Mouse (Mus musculus) liver, postnatal 0 days (tissue): ENCODE results near the gene Wnt9a. TPM values are rescaled to one million over a fixed set of nuclear protein-coding genes. Genes with fewer than 3 reads are reported as not detected.

Experiments used
- ATAC-seq: fragments of 200-750 bp; cut with Nextera tagmentation; 2 replicates; pipeline ENCODE4 v1.8.0; 2017; ENCODE audit warnings: mild to moderate bottlenecking, moderate library complexity
- DNase-seq: peaks from one replicate; pipeline ENCODE4 v3.0.0-alpha.2; 2016
- H3K27ac ChIP-seq: fragments of 300-500 bp; sonication (generic); 2 replicates; pipeline ENCODE4 v1.5.1; 2014; ENCODE audit warnings: antibody characterized with exemption, moderate library complexity, mild to moderate bottlenecking, low read depth
- H3K27me3 ChIP-seq: fragments of 300-500 bp; sonication (generic); 2 replicates; pipeline ENCODE4 v1.6.1; 2014; ENCODE audit warnings: low read length, control low read depth, mixed read lengths; ENCODE audit not compliant: insufficient read depth
- H3K36me3 ChIP-seq: fragments of 300-500 bp; sonication (generic); replicated peaks from 2 replicates; pipeline ENCODE4 v1.6.1; 2014; ENCODE audit warnings: mild to moderate bottlenecking, control low read depth, low read length, moderate library complexity, mixed read lengths; ENCODE audit not compliant: insufficient read depth
- H3K4me1 ChIP-seq: fragments of 300-500 bp; sonication (generic); 2 replicates; pipeline ENCODE4 v1.6.1; 2014; ENCODE audit warnings: antibody characterized with exemption, mild to moderate bottlenecking, control low read depth; ENCODE audit not compliant: insufficient read depth
- H3K4me2 ChIP-seq: fragments of 300-500 bp; sonication (generic); 2 replicates; pipeline ENCODE4 v1.6.1; 2014; ENCODE audit warnings: low read depth, mild to moderate bottlenecking, low read length, moderate library complexity, mixed read lengths
- H3K4me3 ChIP-seq: fragments of 300-500 bp; sonication (generic); 2 replicates; pipeline ENCODE4 v1.5.1; 2014; ENCODE audit warnings: low read depth, low read length
- H3K9ac ChIP-seq: fragments of 300-500 bp; sonication (generic); replicated peaks from 2 replicates; pipeline ENCODE4 v1.6.1; 2014; ENCODE audit warnings: mild to moderate bottlenecking, moderate library complexity
- H3K9me3 ChIP-seq: fragments of 300-500 bp; sonication (generic); 2 replicates; pipeline ENCODE4 v1.6.1; 2016; ENCODE audit warnings: mild to moderate bottlenecking, control low read depth, low read length, mixed read lengths
- CTCF ChIP-seq: sonication (generic); IDR thresholded peaks from 2 replicates; pipeline ENCODE4 v1.5.1; 2016; ENCODE audit warnings: antibody characterized with exemption, low read depth
- EP300 ChIP-seq: IDR thresholded peaks from 2 replicates; pipeline ENCODE4 v1.6.1; 2016; ENCODE audit warnings: antibody characterized with exemption, low read depth, mild to moderate bottlenecking
- WGBS: fragments of 180-500 bp; shearing (Covaris S2); extraction: QIAGEN DNeasy Blood & Tissue Kit; methylation state at CpG from one replicate; pipeline ENCODE4 v1.1.7; 2014; ENCODE audit not compliant: insufficient replicate concordance; 5-methylcytosine and 5-hydroxymethylcytosine counted together
- polyA plus RNA-seq: library from polyadenylated mRNA; unstranded; fragments of >200 nt; fragmentation: Nextera tagmentation; extraction: Ambion mirVana; gene quantifications from 2 replicates; pipeline ENCODE4 v1.2.1, GENCODE M21; 2015

The Wnt9a gene
- polyA plus RNA-seq, 1 experiment from 2014 or later, result 0.16 TPM

DNA sequence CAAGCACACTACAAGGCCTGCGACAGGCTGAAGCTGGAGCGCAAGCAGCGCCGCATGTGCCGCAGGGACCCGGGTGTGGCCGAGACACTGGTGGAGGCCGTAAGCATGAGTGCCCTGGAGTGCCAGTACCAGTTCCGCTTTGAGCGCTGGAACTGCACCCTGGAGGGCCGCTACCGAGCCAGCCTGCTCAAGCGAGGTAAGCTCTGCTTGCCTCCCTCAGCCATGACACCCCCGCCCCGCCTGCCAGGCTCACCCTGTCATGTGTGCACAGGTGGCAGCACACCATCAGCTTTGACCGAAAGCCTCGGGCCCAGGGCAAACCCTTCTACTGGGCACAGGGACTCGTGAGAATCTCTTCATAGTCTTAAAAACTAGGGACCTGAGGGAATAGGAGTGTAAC lies 20.9 kb downstream of the Wnt9a start:
- H3K4me1 ChIP-seq, result no peaks in the 10 kb centered on the region
- H3K4me3 ChIP-seq, result no peak overlapping the region
- no peaks in the 10 kb centered on the region for H3K36me3 ChIP-seq
- H3K27me3 ChIP-seq, result 0 out of 2 replicates have a peak, but pooled peaks cover 3% of the 10 kb centered on the region
- H3K9me3 ChIP-seq, result no peaks in the 10 kb centered on the region
- H3K4me2 ChIP-seq, result no peak overlapping the region
- no peak overlapping the region for H3K27ac ChIP-seq
- TF ChIP-seq EP300 (no peak), CTCF (no peak)
- ATAC-seq (no peak), DNase-seq (no peak)
- WGBS, result 82% methylated on average over 18 of the region's 18 CpGs
- no peak overlapping the region for H3K9ac ChIP-seq

DNA sequence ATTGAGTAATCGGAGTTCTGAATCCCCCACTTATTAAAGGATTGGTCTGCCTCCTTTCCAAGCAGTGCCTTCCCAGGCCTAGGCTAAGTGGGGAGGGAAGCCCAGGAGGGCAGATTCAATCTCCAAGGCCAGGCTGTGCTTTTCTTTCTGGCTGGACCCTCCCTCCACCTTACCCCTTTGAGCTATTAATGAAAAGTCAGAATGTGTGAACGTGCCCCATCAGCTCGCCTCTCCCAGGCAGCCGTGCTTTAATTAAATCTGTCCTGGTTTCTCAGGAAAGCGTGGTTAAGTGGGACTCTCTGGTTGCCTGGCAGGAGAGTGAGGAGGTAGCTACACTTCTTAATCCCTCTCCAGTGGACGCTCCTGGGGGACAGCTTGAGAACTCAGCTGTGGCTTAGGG lies 22.9 kb downstream of the Wnt9a start:
- Histone ChIP-seq H3K4me2 (no peak overlapping the region), H3K27ac (no peak overlapping the region), H3K4me3 (no peak overlapping the region), H3K9me3 (no peaks in the 10 kb centered on the region), H3K4me1 (no peaks in the 10 kb centered on the region), H3K9ac (no peak overlapping the region), H3K36me3 (no peaks in the 10 kb centered on the region), H3K27me3 (0 out of 2 replicates have a peak, but pooled peaks cover 3% of the 10 kb centered on the region)
- 64% methylated on average over 6 of the region's 6 CpGs for WGBS
- DNase-seq (no peak), ATAC-seq (no peak)
- TF ChIP-seq EP300 (no peak), CTCF (no peak)

DNA sequence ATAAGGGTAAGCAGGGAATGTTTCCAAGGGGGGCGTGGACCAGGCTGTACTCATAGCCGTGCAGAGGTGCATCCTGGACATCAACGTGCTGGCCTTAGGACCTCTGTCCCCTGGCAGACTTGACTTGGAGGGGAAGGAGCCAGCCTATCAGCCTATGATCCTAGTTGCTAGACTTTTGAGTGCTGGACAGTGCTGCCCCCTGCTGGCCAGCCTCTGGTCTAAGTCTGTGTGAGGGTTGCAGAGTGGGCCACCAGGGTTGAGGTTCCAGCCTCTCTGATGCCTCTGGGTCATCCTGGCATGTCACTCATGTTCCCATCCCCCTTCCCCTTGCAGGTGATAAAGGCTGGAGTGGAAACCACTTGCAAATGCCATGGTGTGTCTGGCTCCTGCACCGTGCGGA lies 23.8 kb downstream of the Wnt9a start:
- no peak overlapping the region for H3K4me3 ChIP-seq
- ATAC-seq, result no peak; the same call in 1 of the 2 replicates
- no peaks in the 10 kb centered on the region for H3K36me3 ChIP-seq
- 52% methylated on average over 5 of the region's 5 CpGs for WGBS
- DNase-seq, result peak; percentile 74
- H3K9me3 ChIP-seq, result no peaks in the 10 kb centered on the region
- no peak overlapping the region for H3K27ac ChIP-seq
- H3K27me3 ChIP-seq, result 0 out of 2 replicates have a peak, but pooled peaks cover 3% of the 10 kb centered on the region
- TF ChIP-seq EP300, result no peak
- peak; percentile 87 for TF ChIP-seq CTCF
- no peak overlapping the region for H3K9ac ChIP-seq
- H3K4me1 ChIP-seq, result no peaks in the 10 kb centered on the region
- H3K4me2 ChIP-seq, result no peak overlapping the region

DNA sequence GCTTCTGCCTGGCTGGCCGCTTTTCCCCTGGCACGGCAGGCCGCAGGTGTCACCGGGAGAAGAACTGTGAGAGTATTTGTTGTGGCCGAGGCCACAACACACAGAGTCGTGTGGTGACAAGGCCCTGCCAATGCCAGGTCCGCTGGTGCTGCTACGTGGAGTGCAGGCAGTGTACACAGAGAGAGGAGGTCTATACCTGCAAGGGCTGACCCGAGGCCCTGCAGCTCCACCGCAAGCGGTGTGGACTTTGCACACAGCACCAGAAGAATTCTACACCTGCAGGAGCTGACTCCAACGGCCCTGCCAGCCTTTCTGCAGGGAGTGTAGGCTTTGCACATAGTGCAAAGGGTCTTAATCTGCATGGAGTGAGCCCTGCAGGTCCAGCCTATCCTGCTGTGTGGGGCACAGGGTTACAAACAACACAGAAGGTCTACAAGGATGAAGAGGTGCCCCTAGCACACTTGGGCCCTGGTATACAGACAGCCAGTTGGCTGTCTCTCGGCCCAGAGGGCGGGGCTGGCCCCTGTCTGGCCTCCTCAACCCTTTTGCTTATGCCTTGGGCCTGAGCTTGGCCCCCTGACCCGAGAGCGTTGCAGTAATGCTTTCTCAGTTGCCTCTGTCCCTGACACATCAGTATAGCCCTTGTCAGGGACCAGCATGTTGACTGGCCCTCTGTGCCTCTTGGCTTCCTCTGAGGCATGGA lies 24.6 kb downstream of the Wnt9a start:
- DNase-seq (no peak), ATAC-seq (no peak)
- 73% methylated on average over 16 of the region's 16 CpGs for WGBS
- no peak overlapping the region for H3K27ac ChIP-seq
- no peaks in the 10 kb centered on the region for H3K4me1 ChIP-seq
- no peak overlapping the region for H3K4me3 ChIP-seq
- H3K9ac ChIP-seq, result no peak overlapping the region
- no peaks in the 10 kb centered on the region for H3K9me3 ChIP-seq
- no peaks in the 10 kb centered on the region for H3K36me3 ChIP-seq
- TF ChIP-seq EP300 (no peak), CTCF (no peak)
- H3K4me2 ChIP-seq, result no peak overlapping the region
- 0 out of 2 replicates have a peak, but pooled peaks cover 3% of the 10 kb centered on the region for H3K27me3 ChIP-seq

DNA sequence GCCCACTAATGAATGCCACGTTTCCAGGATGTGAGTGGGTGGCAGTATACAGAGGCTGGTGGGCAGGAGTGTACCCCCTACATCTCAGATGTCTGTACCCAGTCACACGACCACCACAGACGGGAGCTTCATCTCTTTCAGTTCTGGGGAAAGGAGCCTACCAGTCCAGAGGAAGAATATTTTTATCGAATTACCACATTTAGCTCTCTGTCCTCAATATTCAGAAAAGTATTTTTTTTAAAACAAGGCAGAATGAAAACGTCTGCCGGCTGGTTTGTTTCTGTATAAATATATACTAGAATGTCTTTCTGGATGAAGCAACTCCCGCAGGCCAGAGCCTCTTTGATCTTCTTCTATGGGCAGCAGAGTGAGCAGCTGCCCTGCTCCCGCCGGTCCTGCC lies 26.2 kb downstream of the Wnt9a start:
- 52% methylated on average over 9 of the region's 9 CpGs for WGBS
- Histone ChIP-seq H3K4me2 (no peak overlapping the region), H3K36me3 (no peaks in the 10 kb centered on the region), H3K9me3 (no peaks in the 10 kb centered on the region), H3K27me3 (0 out of 2 replicates have a peak, but pooled peaks cover 3% of the 10 kb centered on the region), H3K27ac (no peak overlapping the region), H3K4me1 (no peaks in the 10 kb centered on the region), H3K4me3 (no peak overlapping the region), H3K9ac (no peak overlapping the region)
- DNase-seq (no peak), ATAC-seq (no peak)
- TF ChIP-seq CTCF (no peak), EP300 (no peak)

DNA sequence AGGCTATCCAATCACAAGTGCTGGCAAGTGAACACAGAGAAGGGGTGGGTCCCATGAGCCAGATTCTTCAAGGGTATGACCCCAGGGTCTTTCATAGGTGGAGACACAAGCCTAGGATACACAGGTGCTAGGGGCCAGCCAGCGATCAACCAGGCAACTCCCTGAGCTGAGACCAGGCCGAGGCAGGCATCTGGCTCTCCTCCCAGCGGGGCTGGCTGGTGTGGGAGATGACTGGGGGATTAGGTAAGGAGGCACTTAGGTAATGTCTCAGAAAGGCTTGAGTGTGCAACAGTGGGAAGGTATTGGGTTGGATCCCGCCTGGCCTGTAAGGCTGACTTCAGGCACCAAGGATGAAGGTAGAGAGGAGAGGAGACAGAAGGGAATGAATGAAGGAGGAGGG lies 28.4 kb downstream of the Wnt9a start:
- Histone ChIP-seq H3K36me3 (no peaks in the 10 kb centered on the region), H3K4me3 (no peak overlapping the region), H3K9me3 (no peaks in the 10 kb centered on the region), H3K27ac (no peak overlapping the region), H3K4me2 (no peak overlapping the region), H3K27me3 (0 out of 2 replicates have a peak, but pooled peaks cover 3% of the 10 kb centered on the region), H3K9ac (no peak overlapping the region), H3K4me1 (no peaks in the 10 kb centered on the region)
- TF ChIP-seq EP300, result no peak
- no peak for TF ChIP-seq CTCF
- ATAC-seq (no peak), DNase-seq (no peak)
- WGBS, result 67% methylated on average over 4 of the region's 4 CpGs
